Mouse (Mus musculus): ENCODE measurements at regions not wholly inside any gene's neighbourhood (a gene's known extent, or its start where the extent isn't known, plus 50 kb on each side); places are given as distances from the start of the nearest gene placed in this dataset.

- DNase-seq = no peak
Observed at GRCm38 (mm10) chr19:21012391-21012790, 58.4 kb upstream of the Tmc1 start.

- DNase-seq = no peak
Observed at GRCm38 (mm10) chr19:21009607-21010006, 55.6 kb upstream of the Tmc1 start.

- no peak for DNase-seq
Observed at GRCm38 (mm10) chr19:21004411-21004810, 50.4 kb upstream of the Tmc1 start.
